Mouse (Mus musculus) lung, postnatal 0 days (tissue): ENCODE data around the gene Rnf135. TPM values are rescaled to one million over a fixed set of nuclear protein-coding genes. Genes with fewer than 3 reads are reported as not detected.
A peak's percentile ranks its signal among the peaks of the same experiment; 100 is the strongest.

Experiments
- ATAC-seq: fragments of 200-750 bp; cut with Nextera tagmentation; 2 replicates; pipeline ENCODE4 v1.8.0; 2017; ENCODE audit warnings: moderate library complexity
- DNase-seq: peaks from one replicate; pipeline ENCODE4 v3.0.0-alpha.2; 2016; ENCODE audit warnings: low spot score
- H3K27ac ChIP-seq: fragments of 300-500 bp; sonication (generic); 2 replicates; pipeline ENCODE4 v1.5.1; 2014; ENCODE audit warnings: antibody characterized with exemption, mild to moderate bottlenecking, low read length, mixed read lengths
- H3K27me3 ChIP-seq: fragments of 300-500 bp; sonication (generic); replicated peaks from 2 replicates; pipeline ENCODE4 v1.6.1; 2014; ENCODE audit warnings: low read length, mixed read lengths; ENCODE audit not compliant: insufficient read depth
- H3K36me3 ChIP-seq: fragments of 300-500 bp; sonication (generic); 2 replicates; pipeline ENCODE4 v1.6.1; 2014; ENCODE audit warnings: low read length, mixed read lengths; ENCODE audit not compliant: insufficient read depth
- H3K4me1 ChIP-seq: fragments of 300-500 bp; sonication (generic); 2 replicates; pipeline ENCODE4 v1.6.1; 2014; ENCODE audit warnings: antibody characterized with exemption, low read depth, low read length, mixed read lengths; ENCODE audit not compliant: insufficient read depth
- H3K4me2 ChIP-seq: fragments of 300-500 bp; sonication (generic); replicated peaks from 2 replicates; pipeline ENCODE4 v1.6.1; 2014; ENCODE audit warnings: low read depth, mild to moderate bottlenecking, low read length, moderate library complexity, mixed read lengths
- H3K4me3 ChIP-seq: fragments of 300-500 bp; sonication (generic); 2 replicates; pipeline ENCODE4 v1.5.1; 2014; ENCODE audit warnings: low read depth, low read length
- H3K9ac ChIP-seq: fragments of 300-500 bp; sonication (generic); replicated peaks from 2 replicates; pipeline ENCODE4 v1.6.1; 2014; ENCODE audit warnings: low read depth, mild to moderate bottlenecking
- H3K9me3 ChIP-seq: fragments of 300-500 bp; sonication (generic); 2 replicates; pipeline ENCODE4 v1.6.1; 2016; ENCODE audit warnings: low read length, mixed read lengths
- CTCF ChIP-seq: IDR thresholded peaks from 2 replicates; pipeline ENCODE4 v1.5.1; 2016; ENCODE audit warnings: antibody characterized with exemption, mild to moderate bottlenecking
- EP300 ChIP-seq: IDR thresholded peaks from 2 replicates; pipeline ENCODE4 v1.6.1; 2016; ENCODE audit warnings: antibody characterized with exemption, mild to moderate bottlenecking, control low read depth
- WGBS: fragments of 180-500 bp; shearing (Covaris S2); extraction: QIAGEN DNeasy Blood & Tissue Kit; methylation state at CpG from one replicate; pipeline ENCODE4 v1.1.7; 2014; 5-methylcytosine and 5-hydroxymethylcytosine counted together
- polyA plus RNA-seq: library from polyadenylated mRNA; unstranded; fragments of >200 nt; fragmentation: Nextera tagmentation; extraction: Ambion mirVana; gene quantifications from 2 replicates; pipeline ENCODE4 v1.2.1, GENCODE M21; 2015

Gene Rnf135
- 13.7 and 16.1 TPM in 2 replicates for polyA plus RNA-seq

GRCm38 (mm10) chr11:80183705-80184255 lies at the start of gene Rnf135:
TSS of gene Rnf135 (plus strand) at chr11:80183851.
- no peaks in the 10 kb centered on the region for H3K9me3 ChIP-seq
- peak; percentile 99 for ATAC-seq
- TF ChIP-seq EP300 (no peak; the same call in 1 of the 2 replicates), CTCF (no peak)
- H3K27ac ChIP-seq = peak within 1 kb of the TSS; percentile 92
- peaks cover 8% of the 10 kb centered on the region; the same call in 1 of the 2 replicates for H3K4me1 ChIP-seq
- H3K36me3 ChIP-seq = no peaks in the 10 kb centered on the region
- H3K9ac ChIP-seq = peak within 1 kb of the TSS; percentile 76
- peak within 1 kb of the TSS; percentile 86 for H3K4me3 ChIP-seq
- peak within 1 kb of the TSS; percentile 79 for H3K4me2 ChIP-seq
- no peaks in the 10 kb centered on the region for H3K27me3 ChIP-seq
- WGBS = 1% methylated on average over 33 of the region's 33 CpGs
- DNase-seq = peak; percentile 96

- Histone ChIP-seq H3K36me3 (peaks cover 10% of the 10 kb centered on the region; the same call in 1 of the 2 replicates), H3K27ac (no peak overlapping the region), H3K4me1 (no peaks in the 10 kb centered on the region), H3K9ac (no peak overlapping the region), H3K9me3 (no peaks in the 10 kb centered on the region), H3K4me3 (no peak overlapping the region), H3K4me2 (no peak overlapping the region), H3K27me3 (no peaks in the 10 kb centered on the region)
- no peak for TF ChIP-seq CTCF
- no peak for TF ChIP-seq EP300
- no peak for ATAC-seq
- 66% methylated on average over 4 of the region's 4 CpGs for WGBS
- no peak for DNase-seq
These were observed 48.9 kb upstream of the Rnf135 start for GRCm38 (mm10) chr11:80134744-80135143.

GRCm38 (mm10) chr11:80135954-80136683 lies 47.5 kb upstream of the Rnf135 start:
- Histone ChIP-seq H3K27ac (no peak overlapping the region), H3K4me3 (no peak overlapping the region), H3K9me3 (no peaks in the 10 kb centered on the region), H3K36me3 (peaks cover 10% of the 10 kb centered on the region; the same call in 1 of the 2 replicates), H3K4me2 (no peak overlapping the region), H3K4me1 (no peaks in the 10 kb centered on the region), H3K9ac (no peak overlapping the region), H3K27me3 (no peaks in the 10 kb centered on the region)
- ATAC-seq (no peak), DNase-seq (no peak)
- 91% methylated on average over 11 of the region's 11 CpGs for WGBS
- TF ChIP-seq EP300 = no peak
- no peak for TF ChIP-seq CTCF

GRCm38 (mm10) chr11:80136786-80137185 lies 46.9 kb upstream of the Rnf135 start:
- H3K4me2 ChIP-seq = no peak overlapping the region
- no peak overlapping the region for H3K9ac ChIP-seq
- ATAC-seq (no peak), DNase-seq (no peak)
- H3K27me3 ChIP-seq = no peaks in the 10 kb centered on the region
- H3K36me3 ChIP-seq = peaks cover 10% of the 10 kb centered on the region; the same call in 1 of the 2 replicates
- no peaks in the 10 kb centered on the region for H3K4me1 ChIP-seq
- WGBS = 83% methylated on average over 13 of the region's 13 CpGs
- no peak for TF ChIP-seq EP300
- TF ChIP-seq CTCF = no peak
- no peak overlapping the region for H3K4me3 ChIP-seq
- no peaks in the 10 kb centered on the region for H3K9me3 ChIP-seq
- H3K27ac ChIP-seq = no peak overlapping the region

- ATAC-seq = no peak
- no peak overlapping the region for H3K9ac ChIP-seq
- WGBS = 84% methylated on average over 5 of the region's 5 CpGs
- H3K4me3 ChIP-seq = no peak overlapping the region
- H3K36me3 ChIP-seq = peaks cover 5% of the 10 kb centered on the region; the same call in 1 of the 2 replicates
- H3K27me3 ChIP-seq = no peaks in the 10 kb centered on the region
- no peak for DNase-seq
- H3K4me1 ChIP-seq = peaks cover 1% of the 10 kb centered on the region; the same call in 1 of the 2 replicates
- no peak overlapping the region for H3K27ac ChIP-seq
- H3K4me2 ChIP-seq = no peak overlapping the region
- TF ChIP-seq CTCF = no peak
- H3K9me3 ChIP-seq = no peaks in the 10 kb centered on the region
These were observed 45.9 kb upstream of the Rnf135 start for GRCm38 (mm10) chr11:80137773-80138172.

- no peaks in the 10 kb centered on the region for H3K36me3 ChIP-seq
- peak within 1 kb of the TSS; percentile 87 for H3K9ac ChIP-seq
- H3K4me3 ChIP-seq = peak within 1 kb of the TSS; percentile 85
- peak within 1 kb of the TSS; percentile 90 for H3K4me2 ChIP-seq
- H3K9me3 ChIP-seq = no peaks in the 10 kb centered on the region
- DNase-seq (peak; percentile 94), ATAC-seq (peak; percentile 93)
- H3K27ac ChIP-seq = peak within 1 kb of the TSS; percentile 88
- TF ChIP-seq EP300 = no peak
- no peak for TF ChIP-seq CTCF
- H3K27me3 ChIP-seq = no peaks in the 10 kb centered on the region
- H3K4me1 ChIP-seq = peaks cover 4% of the 10 kb centered on the region; the same call in 1 of the 2 replicates
- WGBS = under 1% methylated on average over 40 of the region's 40 CpGs
These were observed 41.7 kb upstream of the Rnf135 start, which contains the start of gene Tefm for GRCm38 (mm10) chr11:80141825-80142521. TSS of gene Tefm (minus strand) at chr11:80142175.
